Mouse (Mus musculus): ENCODE measurements around the gene Slc26a6.

Slc26a6 gene

DNA sequence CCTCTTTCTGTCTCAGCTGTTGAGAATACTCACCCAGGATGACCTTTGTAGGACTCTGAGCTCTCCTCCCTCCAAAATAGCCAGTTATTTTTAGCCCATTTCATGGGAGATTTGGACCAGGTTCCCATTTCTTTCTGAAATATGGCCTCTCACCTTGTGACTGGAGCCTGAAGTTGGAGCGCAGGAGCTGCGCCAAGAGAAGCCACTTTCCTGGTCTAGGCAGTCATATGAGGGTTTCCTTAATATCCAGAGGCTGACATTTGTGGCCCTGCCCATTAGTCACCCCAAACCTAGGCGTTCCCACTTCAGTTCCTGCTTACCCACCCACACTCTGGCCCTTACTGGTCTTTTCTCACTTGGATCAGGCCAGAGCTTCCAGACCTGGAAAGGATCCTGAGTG lies at the start of gene Slc26a6:
Gene Slc26a6, plus strand, starts transcription at position 308 of the 400 bp plus-strand sequence.
- DNase-seq (ENCODE audit: low spot score), result no peak

DNA sequence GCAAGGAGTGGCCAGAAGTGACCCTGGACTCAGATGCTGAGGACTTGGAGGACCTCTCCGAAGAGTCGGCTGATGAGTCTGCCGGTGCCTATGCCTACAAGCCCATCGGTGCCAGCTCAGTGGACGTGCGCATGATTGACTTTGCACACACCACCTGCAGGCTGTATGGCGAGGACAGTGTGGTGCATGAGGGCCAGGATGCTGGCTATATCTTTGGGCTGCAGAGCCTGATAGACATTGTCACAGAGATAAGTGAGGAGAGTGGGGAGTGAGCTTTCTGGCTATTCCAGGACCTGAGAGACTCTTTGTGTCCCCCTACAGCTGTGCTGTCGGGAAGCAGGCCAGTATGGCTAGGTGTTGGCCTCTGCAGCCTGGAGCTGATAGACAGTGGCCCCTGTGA lies 47.3 kb upstream of the Slc26a6 start:
- no peak for DNase-seq (ENCODE audit: low spot score)

DNA sequence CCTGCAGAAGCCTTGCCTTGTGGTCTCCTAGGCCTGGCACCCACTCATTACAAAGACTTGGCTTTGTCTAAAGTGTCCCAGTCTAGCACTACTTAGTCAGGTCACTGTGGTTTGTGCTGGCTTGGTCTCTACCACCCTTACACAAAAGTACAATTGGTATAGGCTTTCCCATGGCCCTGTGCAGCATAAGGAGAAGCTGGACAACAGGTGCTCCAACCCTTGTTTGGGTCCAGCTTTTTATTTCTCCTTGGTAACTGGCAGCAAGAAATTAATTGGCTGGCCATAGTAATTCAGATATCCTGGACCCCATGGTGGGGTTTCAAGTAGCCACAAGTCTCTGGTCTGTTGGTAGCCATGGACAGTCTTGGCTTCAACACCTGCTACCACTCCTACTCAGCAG lies 46.7 kb upstream of the Slc26a6 start:
- no peak for DNase-seq (ENCODE audit: low spot score)

DNA sequence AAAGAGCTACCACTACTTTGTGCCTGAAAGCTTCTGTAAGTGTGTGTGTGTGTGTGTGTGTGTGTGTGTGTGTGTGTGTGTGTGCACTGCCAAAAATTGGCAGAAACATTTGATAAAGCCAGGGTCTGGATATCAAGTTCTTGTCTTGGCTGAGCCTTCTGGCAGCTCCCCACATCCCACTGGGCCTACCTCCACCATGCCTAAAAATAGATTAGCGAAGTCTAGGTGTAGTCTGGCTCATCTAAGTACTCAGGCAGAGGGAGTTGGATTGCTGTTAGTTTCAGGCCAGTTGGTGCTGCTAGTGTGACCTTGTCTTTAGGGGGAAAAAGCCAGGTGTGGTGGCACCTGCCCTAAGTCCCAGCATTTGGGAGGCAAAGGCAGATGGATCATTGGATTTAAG lies 46.3 kb upstream of the Slc26a6 start:
- DNase-seq (ENCODE audit: low spot score), result no peak

DNA sequence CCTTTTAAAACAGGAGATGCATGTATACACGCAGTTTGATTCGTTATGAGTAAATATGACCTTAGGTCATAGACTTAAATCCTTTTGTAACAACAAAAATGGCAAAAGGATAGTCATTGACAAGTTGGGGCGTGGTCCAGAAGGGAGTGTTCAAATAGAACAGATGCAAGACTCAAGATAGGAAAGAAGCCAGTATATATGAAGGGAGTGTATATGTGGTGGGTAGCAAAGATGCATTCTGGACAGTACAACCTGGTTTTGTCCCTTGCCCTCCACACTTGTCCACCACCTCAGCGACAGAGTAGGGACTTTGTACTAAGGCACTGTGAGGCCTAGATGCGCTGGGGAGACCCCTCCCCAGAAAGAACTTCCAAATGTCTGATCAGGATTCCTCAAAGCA lies 45.4 kb upstream of the Slc26a6 start:
- no peak for DNase-seq (ENCODE audit: low spot score)

DNA sequence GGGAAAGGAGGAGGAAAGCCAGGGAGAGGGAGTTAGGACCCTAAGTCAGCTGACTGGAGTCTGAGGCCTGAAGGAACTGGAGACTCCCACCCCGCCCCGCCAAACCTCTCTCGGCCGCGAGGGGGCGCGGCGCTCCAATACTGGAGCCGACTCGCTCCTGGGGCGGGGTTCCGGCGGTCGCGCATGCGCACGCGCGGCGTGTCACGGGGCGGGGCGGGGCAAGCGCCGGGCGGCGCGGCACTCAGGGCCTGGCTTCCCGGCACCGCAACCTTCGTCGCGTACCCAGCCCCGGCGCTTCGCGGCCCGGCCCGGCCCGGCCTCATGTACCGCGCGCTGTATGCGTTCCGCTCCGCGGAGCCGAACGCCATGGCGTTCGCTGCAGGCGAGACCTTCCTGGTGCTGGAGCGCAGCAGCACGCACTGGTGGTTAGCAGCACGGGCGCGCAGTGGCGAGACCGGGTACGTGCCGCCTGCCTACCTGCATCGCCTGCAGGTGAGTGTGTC lies 44.9 kb upstream of the Slc26a6 start, which contains the start of gene Nckipsd:
Gene Nckipsd, plus strand, starts transcription at position 206 of the 503 bp plus-strand sequence.
- peak; percentile 90 for DNase-seq (ENCODE audit: low spot score)

DNA sequence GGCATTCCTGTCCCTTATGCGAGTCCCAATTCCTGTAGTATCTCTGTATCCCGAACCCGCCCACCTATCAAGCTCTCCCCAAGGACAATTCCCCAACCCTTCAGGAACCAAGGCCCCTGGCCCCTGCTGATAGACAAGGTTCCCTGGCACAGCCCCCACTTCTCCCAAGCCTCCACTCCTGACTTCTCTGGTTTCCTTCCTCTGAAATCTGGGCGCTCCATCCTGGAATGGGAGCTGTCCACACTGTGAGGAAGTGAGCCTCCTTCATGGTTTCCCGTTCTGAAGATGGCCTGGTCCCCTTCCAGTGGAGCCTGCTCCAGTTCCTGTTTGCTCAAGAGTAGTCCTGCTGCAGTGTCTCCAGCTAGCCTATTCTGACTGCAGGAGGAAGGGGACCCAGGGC lies 43.9 kb upstream of the Slc26a6 start:
- no peak for DNase-seq (ENCODE audit: low spot score)

DNA sequence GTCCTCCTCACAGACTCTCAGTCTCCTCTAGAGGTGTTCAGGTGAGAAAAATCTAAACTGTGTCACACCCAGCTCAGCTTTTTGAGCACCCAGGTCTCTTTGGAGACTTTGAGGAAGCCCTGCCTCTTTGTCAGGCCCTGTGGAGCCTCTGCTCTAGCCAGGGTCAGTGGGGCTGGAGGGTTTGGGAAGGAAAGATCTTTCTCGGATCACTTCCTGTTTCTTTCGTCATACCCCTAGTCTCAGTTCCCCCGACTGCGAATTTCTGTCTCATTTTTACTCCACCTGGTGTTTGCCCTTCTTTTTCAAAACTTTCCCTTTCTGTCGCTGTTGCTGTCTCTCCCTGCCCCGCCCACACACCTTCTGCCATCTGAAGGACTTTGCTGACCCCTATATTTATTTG lies 43.4 kb upstream of the Slc26a6 start:
- no peak for DNase-seq (ENCODE audit: low spot score)

DNA sequence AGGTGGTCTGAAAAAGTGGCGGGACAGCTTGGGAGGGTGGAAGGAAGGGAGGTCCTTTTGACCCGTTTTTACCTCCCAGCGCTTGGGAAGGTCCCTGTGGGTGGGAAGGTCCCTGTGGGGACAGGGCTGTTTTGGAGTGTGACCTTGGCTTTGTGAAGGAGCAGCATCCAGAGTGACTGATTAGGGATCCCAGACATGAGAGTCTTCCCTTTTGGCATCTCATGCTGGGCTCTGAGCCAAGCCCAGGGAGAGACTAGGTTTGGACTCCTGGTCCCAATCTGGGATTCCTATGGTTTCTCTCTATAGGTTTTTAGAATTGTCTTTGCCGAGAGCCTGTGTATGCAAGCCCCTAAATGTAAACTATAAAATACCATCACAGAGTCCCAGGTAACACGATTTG lies 42.6 kb upstream of the Slc26a6 start:
- no peak for DNase-seq (ENCODE audit: low spot score)

DNA sequence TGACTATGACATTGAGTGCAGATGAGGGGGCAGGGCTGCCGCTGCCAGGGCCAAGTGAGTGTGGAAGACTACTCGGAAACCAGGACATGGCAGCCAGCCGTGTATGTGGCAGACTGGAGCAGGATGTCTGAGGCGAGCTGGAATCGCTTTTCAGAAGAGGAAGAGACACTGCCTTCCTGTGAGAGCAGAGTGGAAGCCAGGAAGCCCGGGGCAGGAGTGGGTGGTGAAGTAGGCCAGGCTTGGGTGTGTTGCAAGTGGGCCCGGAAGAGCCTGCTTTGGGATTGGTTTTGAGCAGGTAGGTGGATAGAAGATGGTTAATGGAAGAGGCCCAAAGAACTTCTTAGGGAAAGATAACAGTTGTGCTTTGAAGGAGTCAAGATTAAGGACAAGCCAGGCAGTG lies 37.5 kb upstream of the Slc26a6 start:
- no peak for DNase-seq (ENCODE audit: low spot score)

DNA sequence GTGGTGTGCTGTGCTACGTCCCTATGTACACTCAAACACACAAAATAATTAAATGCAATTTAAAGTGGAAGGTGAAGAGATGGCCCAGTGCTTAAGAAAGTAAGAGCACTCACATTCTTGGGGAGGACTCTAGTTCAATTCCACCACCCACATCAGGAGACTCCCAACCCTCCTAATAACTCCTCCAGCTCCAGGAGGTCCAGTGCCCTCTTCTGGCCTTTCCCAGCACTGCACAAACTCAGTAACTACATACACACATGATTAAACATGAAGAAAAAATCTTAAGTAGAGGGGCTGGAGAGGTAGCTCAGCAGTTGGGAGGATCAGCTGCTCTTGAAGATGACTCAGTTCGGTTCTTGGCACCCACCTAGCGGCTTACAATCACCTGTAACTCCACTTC lies 33.6 kb upstream of the Slc26a6 start:
- DNase-seq (ENCODE audit: low spot score), result no peak

DNA sequence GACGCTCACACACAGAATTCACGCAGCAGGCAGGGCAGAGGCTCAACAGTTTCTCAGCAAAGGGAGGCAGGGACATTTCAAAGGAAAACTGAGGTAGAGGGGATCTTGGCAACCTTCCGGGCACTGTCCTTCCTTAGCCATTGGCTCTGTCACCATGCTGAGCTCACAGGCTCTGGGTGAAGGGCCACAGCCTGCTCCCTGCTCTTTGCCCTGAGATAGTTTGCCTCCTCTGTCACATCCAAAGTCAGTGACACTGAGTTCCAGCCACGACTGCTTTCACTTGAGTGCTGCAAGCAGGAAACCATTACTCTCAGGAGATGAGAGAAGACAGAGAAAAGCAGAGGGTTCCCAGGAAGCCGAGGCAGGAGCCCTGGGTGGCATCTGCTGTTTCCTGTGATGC lies 33.0 kb upstream of the Slc26a6 start:
- DNase-seq (ENCODE audit: low spot score), result no peak

DNA sequence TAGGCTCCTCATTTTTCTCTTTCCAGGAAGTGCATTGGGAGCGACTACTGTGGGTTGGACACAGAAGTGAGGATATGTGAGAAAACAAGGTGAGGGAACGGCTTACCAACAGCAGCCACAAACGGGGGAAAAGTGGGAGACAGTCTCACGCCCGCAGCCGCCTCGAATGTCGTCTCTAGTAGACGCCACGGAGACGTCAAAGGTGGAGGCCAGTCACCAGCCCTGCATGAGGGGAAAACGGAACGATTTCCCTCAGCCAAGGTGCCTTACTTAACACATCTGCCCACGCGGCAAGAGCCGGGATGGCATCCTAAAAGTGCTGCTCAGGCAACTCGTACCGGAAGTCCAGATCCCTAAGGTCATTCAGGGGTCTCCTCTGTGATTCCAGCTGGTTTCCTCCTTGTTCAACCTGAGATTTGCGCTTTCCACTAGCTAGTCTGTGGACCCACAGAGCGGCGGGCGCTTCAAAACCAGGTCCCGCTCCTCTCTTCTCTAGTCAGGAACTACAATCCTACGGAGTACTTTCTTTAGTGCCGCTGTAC lies 28.9 kb upstream of the Slc26a6 start:
- no peak for DNase-seq (ENCODE audit: low spot score)

DNA sequence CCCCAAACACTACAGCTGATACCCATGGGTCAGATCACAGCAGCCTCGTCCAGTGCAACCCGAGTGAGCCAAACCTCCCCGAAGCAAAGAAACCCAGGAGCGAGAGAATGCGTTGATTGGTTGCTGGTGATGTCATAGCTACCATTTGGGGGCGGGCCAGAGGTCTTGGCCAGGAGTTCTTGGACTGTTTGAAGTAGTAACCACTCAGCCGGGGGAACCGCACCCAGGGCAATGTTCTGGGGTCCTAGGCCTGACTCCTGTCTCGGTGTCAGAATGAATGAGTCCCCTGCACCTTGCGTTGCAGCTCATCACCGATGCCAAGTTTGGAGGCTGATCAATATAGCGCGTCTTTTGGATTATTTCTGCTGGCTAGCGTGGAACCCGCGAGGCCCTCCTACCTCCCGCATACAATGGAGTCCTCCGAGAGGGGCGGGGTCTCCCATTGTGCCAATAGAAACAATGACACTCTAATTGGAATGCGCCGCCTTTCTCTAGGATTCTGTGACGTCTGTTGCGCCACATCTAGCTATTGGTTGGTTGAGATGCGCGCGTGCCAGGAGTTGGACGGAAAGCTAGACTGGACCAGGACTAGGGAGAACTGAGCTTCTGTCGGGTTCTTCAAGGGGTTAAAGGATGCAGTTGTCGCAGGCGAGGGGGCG lies 28.2 kb upstream of the Slc26a6 start:
- no peak for DNase-seq (ENCODE audit: low spot score)

DNA sequence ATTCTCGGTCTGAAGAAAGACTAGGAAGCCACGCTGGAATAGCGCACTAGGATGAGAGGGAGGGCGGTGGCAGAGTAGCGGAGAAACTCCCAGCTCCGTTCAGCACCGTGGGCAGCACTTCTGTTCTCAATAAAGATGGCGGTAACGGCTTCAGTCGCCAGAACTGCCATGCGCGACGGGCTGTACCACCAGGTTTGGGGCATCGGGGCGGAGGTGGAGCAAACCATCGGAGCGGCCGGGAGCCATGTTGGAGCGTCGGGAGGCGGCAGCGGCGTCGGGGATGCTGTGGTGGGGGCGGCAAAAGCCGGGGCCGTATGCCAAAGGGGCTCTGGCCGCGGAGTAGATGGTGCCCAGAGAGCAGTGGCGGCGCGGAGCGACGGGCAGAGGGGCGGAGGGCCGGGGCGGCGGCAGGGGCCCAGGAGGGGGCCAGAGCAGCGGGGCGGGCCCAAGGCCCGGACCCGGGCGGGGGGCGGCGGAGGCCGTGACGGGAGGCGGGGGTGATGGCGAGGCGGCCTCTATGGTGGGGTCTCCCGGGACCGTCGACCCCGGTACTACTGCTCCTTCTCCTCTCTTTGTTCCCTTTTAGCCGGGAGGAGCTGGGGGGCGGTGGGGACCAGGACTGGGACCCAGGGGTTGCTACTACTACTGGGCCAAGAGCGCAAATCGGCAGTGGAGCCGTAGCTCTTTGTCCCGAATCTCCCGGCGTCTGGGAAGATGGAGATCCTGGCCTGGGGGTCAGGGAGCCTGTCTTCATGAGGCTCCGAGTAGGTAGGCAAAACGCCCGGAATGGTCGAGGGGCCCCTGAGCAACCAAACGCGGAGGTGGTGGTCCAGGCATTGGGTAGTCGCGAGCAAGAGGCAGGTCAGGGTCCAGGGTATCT lies 27.0 kb upstream of the Slc26a6 start, which contains the start of gene Celsr3:
Gene Celsr3, plus strand, starts transcription at position 501 of the 880 bp plus-strand sequence.
- no peak for DNase-seq (ENCODE audit: low spot score)

DNA sequence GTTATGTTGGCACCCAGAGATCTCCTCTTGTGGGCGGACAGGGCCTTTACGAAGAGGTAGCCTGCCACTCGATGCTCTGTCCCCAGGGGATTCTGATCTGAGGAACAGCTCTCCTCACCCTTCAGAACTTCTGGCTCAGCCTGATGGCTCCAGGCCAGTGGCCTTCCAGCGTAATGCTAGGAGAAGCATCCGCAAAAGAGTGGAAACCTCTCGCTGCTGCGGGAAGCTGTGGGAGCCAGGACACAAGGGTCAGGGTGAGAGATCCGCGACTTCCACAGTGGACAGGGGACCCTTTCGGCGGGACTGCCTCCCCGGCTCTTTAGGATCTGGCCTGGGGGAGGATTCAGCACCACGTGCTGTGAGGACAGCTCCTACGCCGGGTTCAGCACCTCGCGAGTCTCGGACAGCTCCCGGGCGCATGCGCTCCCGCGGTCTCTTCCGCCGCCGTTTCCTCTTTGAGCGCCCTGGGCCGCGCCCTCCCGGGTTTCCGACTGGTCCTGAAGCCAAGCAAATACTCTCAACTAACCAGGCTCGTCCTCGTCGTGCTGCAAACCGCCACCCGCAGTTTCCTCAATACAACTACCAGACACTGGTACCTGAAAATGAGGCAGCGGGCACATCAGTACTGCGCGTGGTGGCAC lies 26.3 kb upstream of the Slc26a6 start:
- no peak for DNase-seq (ENCODE audit: low spot score)

DNA sequence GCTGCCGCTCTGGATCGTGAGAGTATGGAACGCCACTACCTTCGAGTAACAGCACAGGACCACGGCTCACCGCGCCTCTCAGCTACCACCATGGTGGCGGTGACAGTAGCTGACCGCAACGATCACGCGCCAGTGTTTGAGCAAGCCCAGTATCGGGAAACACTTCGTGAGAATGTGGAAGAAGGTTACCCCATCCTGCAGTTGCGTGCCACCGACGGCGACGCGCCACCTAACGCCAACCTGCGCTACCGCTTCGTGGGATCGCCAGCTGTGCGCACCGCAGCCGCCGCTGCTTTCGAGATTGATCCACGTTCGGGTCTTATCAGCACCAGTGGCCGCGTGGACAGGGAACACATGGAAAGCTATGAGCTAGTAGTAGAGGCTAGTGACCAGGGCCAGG lies 25.6 kb upstream of the Slc26a6 start:
- no peak for DNase-seq (ENCODE audit: low spot score)

DNA sequence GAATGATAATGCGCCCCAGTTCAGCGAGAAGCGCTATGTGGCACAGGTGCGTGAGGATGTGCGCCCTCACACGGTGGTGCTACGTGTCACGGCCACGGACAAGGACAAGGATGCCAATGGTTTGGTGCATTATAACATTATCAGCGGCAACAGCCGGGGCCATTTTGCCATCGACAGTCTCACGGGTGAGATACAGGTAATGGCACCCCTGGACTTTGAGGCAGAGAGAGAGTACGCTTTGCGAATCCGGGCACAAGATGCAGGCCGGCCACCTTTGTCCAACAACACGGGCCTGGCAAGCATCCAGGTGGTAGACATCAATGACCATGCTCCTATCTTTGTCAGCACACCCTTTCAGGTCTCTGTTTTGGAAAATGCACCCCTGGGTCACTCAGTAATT lies 25.2 kb upstream of the Slc26a6 start:
- DNase-seq (ENCODE audit: low spot score), result no peak

DNA sequence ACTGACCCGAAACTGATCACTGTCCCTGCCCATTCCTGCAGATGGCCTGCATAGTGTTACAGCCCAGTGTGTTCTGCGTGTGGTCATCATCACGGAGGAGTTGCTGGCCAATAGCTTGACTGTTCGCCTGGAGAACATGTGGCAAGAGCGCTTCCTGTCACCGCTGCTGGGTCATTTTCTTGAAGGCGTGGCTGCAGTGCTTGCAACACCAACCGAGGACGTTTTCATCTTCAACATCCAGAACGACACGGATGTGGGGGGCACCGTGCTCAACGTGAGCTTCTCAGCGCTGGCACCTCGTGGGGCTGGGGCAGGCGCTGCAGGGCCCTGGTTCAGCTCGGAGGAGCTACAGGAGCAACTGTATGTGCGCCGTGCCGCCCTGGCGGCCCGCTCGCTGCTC lies 21.4 kb upstream of the Slc26a6 start:
- no peak for DNase-seq (ENCODE audit: low spot score)

DNA sequence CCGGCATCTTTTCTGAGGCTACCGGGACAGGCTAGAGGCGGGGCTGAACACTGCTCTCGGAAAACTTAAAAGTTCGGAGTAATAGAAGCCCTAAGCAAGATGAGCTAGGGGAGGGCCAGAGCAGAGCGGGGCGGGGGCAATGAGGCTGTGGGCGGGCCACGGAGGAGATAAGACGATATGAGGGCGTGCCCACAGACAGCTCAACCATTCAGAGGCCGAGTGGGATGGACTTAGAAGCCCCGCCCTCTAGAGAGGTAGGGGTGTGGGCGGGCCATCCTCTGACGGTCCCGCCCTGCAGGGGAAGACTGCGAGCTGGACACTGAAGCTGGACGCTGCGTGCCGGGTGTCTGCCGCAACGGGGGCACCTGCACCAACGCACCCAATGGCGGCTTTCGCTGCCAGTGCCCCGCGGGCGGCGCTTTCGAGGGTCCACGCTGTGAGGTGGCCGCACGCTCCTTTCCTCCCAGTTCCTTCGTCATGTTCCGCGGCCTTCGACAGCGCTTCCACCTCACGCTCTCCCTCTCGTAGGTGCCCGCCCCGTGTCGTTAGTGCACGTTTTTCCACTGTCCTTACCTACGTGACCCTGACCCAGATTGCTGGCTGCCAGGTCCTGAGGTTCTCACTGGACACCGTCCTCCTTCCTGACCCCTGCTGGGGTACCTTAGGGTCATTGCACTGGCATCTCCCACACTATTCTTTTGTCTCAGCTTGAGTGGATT lies 20.5 kb upstream of the Slc26a6 start:
- peak; percentile 59 for DNase-seq (ENCODE audit: low spot score)

DNA sequence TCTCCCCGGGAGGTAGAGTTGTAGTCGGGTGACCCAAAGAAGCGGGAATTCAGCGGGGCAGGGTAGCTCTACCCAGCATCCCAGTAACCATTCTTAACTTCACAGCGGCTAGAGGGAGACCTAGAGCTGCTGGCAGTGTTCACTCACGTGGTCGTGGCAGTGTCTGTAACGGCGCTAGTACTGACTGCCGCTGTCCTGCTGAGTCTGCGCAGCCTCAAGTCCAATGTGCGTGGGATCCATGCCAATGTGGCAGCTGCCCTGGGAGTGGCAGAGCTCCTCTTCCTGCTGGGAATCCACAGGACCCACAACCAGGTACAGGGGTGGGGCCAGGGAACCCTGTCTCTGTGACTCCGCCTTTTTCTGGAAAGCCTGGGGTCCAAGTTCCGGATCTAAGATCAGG lies 10.1 kb upstream of the Slc26a6 start:
- DNase-seq (ENCODE audit: low spot score), result no peak

DNA sequence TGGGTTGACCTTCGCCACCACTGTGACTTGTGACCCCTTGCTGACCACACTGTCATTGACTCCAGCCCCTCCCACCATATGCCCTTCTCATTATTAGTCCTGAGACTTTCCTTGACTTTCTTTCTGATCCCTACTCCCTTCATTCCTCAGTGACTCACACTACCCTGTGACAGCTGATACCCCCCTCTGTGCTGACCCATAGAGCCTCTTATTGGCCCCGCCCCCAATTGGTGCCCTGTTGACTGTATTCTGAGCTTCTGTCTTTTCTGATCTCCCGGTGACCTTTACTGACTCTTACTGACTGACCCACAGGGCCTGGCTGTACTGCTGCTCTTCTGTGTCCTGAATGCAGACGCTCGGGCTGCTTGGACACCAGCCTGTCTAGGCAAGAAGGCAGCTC lies 7.7 kb upstream of the Slc26a6 start:
- DNase-seq (ENCODE audit: low spot score), result no peak
